Mouse (Mus musculus) cortical plate, adult 2 months (tissue): ENCODE measurements at regions not wholly inside any gene's neighbourhood (a gene's known extent, or its start where the extent isn't known, plus 50 kb on each side); places are given as distances from the start of the nearest gene placed in this dataset.

ENCODE experiments used
- CTCF ChIP-seq: fragments of 200-500 bp; IDR thresholded peaks from 2 replicates; pipeline ENCODE4 v1.5.1; 2011; ENCODE audit warnings: mild to moderate bottlenecking, control low read depth, low read length; ENCODE audit not compliant: insufficient read depth; ENCODE audit errors: extremely low read depth
- POLR2A ChIP-seq: fragments of 200-500 bp; IDR thresholded peaks from 2 replicates; pipeline ENCODE4 v1.6.1; 2011; ENCODE audit warnings: mild to moderate bottlenecking, low read length, control low read depth; ENCODE audit not compliant: insufficient read depth; ENCODE audit errors: extremely low read depth

GRCm38 (mm10) chr12:51165186-51165585, 182.7 kb upstream of the G2e3 start:
- TF ChIP-seq CTCF (no peak), POLR2A (no peak)
